Mouse (Mus musculus) frontal cortex, postnatal 25 days (tissue): ENCODE results near the gene Wdr6.
A peak's percentile ranks its signal among the peaks of the same experiment; 100 is the strongest.
"Not testable (repeated sequence)": the region's sequence is repeated elsewhere in the genome, so short reads cannot be mapped to it uniquely, and the experiment has no call there.

ENCODE experiments used
- DNase-seq, 2 experiments: peaks; one replicate each; pipeline ENCODE4 v3.0.0; 2022; ENCODE audit warnings: low spot score in 2 of 2

The Wdr6 gene

DNA sequence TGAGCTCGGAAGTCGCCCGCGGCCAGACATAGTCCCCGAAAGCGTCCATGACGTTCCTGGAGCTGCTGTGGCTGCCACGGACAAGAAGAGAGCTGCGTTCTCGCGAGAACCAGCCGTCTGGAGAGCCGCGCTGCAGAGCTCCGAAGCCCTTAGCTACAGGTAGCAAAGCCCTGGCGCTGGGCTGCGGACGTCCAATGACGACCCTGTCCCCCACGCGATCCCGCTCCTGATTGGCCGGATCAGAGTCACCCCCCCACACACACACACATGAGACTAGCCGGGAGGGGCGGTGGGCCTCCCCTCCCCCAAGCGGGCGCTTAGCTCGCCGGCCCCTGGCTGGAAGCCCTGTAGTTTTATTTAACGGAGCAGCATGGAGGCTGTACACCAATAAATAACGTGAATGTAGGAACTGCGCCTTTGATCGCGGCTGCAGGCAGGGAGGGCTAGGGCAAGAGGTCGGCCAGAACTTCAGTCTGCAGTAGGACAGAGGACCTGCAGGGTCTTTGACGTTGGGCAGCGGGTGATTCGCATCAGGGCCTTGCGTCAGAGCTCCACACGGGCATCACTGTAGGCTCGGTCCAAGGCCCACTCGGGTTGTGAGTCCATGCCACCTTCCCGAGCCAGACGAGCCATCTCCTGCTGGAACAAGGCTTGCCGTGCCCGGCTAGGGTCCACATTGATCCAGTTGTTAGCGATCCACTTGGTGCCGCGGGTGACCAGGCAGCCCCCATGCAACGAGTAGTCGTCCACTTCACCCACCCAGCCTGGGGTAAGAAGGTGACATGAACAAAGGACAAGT, at the start of gene Wdr6:
Gene Wdr6 (minus strand): TSS at position 195 of the 799 bp plus-strand sequence.
- DNase-seq, result peak; percentile 75 to 77

DNA sequence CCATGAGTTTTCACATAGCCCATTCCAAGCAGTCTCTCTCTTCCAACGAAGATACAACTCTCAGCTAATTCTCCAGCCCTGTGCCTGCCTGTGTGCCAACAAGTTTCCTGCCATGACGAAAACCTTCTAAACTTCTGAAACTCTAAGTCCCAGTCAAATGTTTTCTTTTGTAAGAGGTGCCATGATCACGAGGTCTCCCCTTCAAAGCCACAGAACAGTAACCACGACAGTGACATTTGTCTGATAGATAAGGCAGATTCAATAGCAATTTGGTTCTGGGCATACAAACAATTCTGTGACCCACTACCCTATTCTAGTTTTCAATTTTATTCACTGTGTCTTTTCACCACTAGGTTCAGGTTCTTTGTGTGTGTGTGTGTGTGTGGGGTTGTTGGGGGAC, 49.6 kb upstream of the Wdr6 start:
- no peak for DNase-seq

- no peak for DNase-seq
Measured at GRCm38 (mm10) chr9:108626498-108626897, 48.0 kb upstream of the Wdr6 start.

- no peak for DNase-seq
Measured at GRCm38 (mm10) chr9:108617301-108617700, 38.8 kb upstream of the Wdr6 start.

GRCm38 (mm10) chr9:108611488-108611887, 32.9 kb upstream of the Wdr6 start:
- DNase-seq, result no peak

- DNase-seq, result no peak
Measured at GRCm38 (mm10) chr9:108608889-108609288, 30.4 kb upstream of the Wdr6 start.

DNA sequence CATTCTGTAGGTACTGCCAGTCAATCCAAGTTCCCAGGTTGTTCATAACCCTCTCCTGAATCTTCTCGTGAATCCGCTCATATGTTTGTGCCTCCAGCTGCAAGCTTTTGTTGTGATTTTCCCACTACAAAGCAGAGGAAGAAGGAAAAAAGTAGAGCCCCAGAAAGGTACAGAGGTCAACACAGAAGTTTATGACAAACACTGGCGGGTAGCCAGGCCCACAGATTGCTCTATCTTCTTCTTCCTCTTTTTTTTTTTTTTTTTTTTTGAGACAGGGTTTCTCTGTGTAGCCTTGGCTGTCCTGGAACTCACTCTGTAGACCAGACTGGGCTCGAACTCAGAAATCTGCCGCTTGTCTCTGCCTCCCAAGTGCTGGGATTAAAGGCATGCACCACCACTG, 29.4 kb upstream of the Wdr6 start:
- not testable (repeated sequence) for DNase-seq

DNA sequence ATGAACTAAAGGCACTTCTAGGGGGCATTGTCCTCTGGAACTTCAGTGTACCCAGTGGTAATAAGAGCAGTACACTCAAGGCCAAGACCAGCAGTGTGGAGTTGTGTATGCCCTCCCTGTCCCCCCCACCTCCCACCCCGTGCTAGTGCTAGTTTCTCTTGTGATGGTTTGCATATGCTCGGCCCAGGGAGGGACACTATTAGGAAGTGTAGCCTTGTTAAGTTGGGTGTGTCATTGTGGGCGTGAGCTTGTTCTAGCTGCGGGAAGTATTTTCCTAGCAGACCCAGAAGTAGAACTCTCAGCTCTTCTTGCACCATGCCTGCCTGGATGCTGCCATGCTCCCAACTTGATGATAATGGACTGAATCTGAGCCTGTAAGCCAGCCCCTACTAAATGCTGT, 23.4 kb upstream of the Wdr6 start:
- DNase-seq, result no peak

GRCm38 (mm10) chr9:108600011-108600410, 21.5 kb upstream of the Wdr6 start:
- no peak for DNase-seq

DNA sequence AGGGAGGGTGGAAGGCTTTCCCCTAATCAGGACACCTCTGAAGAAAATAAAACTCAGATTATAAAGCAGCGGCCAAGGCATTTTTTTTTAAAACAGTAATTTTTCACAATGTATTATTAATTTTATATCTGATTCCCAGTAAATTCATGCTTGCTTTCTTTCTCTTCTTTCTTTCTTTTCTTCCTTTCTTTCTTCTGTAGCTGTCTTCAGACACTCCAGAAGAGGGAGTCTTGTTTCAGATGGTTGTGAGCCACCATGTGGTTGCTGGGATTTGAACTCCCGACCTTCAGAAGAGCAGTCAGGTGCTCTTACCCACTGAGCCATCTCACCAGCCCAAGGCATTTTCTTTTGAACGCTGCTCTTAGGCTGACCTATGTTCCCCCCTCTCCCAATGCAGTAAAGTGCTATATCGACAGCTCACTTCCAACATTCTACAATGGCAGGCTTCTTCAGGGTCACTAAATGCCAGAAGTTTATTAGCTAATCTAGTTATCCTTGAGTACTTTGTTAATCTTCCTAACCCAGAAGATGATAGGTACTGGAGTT, 20.6 kb upstream of the Wdr6 start:
- DNase-seq, result no peak

DNA sequence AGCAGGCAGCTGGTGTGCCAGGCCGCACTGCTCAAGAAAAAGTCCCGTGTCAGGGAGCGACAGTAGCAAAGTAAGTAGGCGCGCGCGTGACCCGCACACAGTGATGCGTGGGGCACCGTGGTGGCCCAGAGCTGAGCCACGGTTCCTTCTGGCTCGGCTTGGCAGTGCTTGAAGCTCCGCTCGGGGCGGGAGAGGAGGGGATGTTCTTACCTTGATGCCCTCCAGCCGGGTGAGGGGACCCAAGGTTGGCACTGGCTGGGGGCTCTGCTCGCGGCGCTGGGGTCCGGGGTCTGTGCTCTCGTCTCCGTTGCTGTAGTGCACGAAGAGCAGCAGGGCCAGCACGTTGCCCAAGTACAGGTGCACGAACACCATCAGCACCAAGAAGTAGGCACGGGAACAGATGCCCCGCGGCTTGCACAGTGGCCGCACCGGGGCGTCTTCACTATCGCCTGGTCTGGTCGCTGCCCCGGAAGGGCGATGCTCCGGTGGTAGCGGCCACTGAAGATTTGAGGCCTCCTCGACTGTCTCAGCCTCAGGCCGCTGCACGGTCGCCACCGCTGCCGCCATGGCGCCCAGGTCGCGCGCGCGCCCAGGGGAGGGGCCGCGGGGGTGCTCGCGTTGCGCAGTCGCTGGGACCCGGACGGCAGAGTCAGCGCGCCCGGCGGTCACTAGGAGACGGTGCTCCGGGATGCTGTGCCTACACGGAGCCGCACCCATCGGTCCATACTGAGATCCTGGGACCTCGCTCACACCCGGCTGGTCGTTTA, 18.6 kb upstream of the Wdr6 start, which contains the start of gene P4htm:
Gene P4htm (minus strand): TSS at position 670 of the 767 bp plus-strand sequence.
- peak; percentile 61 to 65 for DNase-seq

DNA sequence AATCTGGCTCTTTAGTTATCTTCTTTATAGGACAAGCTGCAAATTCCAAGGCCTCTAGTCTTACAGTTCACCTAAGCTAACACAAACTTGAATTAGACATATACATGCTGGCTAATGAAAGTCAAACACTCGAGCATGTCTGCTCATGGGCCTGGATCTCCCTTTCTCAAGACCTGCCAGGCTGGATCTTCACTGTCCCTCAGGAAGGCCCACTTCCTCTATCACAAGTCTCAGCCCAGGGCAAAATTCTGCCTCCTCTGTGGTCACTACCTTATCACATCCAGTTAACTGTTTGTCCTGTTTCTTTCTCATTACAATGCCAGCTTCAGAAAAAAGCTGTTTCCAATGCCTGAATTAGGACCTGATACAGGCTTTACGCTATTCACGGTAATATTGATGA, 15.8 kb upstream of the Wdr6 start:
- no peak for DNase-seq

DNA sequence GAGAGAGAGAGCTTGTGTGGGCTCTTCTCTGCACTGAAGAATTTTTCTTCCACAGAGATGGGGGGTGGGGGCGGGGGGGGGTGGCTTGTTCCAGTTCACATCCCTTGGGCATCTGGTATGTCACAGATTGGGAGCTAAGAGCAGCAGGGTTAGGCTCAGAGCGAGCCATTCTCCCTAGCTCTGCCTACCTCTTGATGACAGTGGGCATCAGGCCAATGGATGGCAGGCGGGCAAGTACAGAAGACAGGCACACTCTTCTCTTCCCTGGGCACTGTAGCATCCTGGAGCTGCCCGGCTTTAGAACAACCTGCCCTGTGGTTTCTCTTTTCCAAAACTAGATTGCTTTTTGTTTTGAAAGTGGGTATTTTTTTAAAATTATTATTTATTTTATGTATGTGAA, 12.9 kb upstream of the Wdr6 start:
- no peak for DNase-seq

GRCm38 (mm10) chr9:108589229-108589628, 10.7 kb upstream of the Wdr6 start:
- DNase-seq, result no peak

GRCm38 (mm10) chr9:108587571-108588180, 9.1 kb upstream of the Wdr6 start:
- DNase-seq, result peak in 1 of 2 experiments; percentile 75

GRCm38 (mm10) chr9:108579344-108579690, 778 bp upstream of the Wdr6 start:
- no peak for DNase-seq

GRCm38 (mm10) chr9:108577934-108578544, 500 bp downstream of the Wdr6 start:
- no peak for DNase-seq

DNA sequence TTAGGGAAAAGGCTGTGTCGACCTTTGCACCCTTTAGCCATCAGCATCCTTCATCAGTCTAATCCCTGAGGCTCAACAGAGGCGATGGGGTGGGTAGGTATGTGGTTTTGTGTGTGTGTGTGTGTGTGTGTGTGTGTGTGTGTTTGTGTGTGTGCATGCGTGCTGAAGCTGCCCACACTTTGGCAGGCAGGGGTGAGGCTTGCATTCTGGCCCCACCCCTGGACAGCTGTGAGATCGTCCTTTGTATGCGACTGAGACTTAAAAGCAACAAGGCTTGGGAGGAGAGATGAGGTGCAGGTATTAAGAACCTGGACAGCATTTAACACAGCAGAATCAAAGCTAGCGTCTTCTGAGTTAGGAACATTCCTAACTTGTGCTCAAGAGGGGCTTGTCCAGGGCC, 1.5 kb downstream of the Wdr6 start:
- DNase-seq, result no peak

DNA sequence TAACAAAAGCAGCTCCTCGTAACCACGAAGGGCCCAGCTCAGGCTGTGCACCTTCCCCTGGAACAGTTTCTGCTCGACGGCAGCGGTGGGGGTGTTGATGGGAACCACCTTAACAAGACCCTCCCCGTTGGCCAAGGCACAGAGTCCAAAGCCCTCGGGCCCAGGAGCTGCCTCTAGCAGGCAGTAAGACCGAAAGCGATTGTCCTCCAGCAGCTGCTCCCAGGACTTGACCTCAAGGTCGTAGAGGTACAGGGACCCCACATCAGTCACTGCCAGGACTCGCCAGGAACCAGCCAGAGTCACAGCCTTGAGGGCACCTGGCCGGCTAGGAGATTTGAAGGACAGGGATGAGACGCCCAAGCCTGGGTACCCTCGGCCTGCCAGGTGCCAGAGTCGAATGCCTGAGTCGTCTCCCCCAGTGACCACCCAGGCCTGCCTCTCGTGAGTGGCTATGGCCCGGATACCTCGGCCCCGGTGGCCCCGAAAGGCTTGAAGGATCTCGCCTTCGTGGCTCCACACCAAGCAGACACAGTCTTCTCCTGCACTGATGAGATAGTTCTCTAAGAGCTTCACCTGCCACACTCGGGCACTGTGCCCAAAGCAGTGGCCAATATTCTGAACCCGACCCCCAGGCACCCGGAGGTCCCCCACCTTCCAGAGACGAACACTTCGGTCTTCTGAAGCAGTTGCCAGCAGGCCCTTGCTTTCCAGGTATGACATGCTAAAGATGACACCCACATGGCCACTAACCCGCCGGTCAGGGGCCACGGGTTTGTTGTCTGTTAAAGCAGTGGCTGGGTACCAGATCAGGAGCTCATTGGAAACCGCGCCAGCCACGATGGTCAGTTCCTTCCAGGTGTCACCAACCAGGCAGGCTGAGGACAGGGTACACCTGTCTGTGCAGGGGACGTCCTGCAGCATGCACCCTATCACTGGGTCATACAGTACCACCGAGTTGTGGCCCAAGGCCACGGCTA, 2.9 kb downstream of the Wdr6 start:
- DNase-seq, result no peak

DNA sequence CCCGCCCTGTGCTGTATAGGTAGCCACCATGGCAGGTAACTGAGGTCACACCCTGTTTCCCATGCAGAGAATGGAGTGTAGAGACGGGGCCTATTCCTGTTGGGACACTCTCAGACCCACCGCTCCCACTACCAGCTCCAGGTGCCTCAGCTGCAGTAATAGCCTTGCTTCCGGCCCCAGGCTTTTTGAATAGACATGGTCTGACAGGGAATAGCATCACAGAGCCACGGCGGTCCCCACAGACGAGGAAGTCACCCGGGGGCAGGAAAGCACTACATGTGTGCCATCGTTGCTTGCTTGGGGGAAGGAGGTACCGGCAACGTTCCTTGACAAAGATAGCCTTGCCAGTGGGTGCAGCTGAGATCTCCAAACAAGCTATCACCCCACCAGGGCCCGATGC, 3.6 kb downstream of the Wdr6 start:
- no peak for DNase-seq
